Mouse (Mus musculus) skeletal muscle tissue, adult 2 months (tissue): ENCODE data around the gene Fancf.
A peak's percentile ranks its signal among the peaks of the same experiment; 100 is the strongest.

ENCODE experiments used
- DNase-seq: peaks from one replicate; pipeline ENCODE4 v3.0.0-alpha.2; 2012; ENCODE audit warnings: low read depth, low spot score

Fancf gene

DNA sequence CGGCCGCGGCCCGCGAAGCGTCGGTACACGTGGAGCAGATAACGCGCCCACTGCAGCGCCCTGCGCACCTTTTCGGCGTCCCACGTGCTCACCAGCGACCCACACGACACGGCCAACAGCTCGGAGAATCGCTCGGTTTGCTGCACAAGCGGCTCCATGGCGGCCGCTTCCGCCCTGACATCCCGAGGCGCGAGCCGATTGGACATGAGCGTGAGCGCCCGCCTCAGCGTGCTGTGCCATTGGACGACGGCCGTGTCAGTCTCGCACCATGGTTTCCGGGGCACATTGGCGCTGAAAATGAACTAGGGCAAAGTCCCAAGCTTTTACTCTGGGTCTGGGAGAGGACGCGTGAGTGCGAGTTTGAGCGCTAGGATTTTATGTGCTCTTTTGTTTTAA lies at the start of gene Fancf:
Gene Fancf, minus strand, starts transcription at position 171 of the 396 bp plus-strand sequence.
- DNase-seq = peak; percentile 92

- no peak for DNase-seq
Observed at GRCm38 (mm10) chr7:51899066-51899465, 37.0 kb upstream of the Fancf start.

DNA sequence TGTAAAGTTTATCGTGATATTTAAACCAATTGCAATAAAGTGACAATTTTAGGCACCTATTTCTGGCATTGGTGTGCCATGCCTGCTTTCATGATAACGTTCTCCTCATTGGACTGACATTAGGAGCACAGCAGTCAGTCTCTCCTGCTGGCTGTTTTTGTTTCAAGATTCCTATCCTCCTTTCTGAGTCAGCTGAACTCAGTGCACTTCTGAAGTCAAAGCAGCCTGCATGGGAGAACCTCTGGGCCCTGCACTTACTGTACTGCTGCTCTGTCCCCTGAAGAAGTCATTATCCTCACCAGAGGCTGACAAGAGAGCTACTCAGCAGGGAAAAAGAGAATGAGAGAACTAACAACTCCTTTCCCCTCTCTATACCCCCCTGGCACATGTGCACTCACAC lies 32.9 kb upstream of the Fancf start:
- DNase-seq = no peak

GRCm38 (mm10) chr7:51894133-51894801 lies 32.2 kb upstream of the Fancf start:
- DNase-seq = no peak

- DNase-seq = no peak
Observed at GRCm38 (mm10) chr7:51893008-51893407, 30.9 kb upstream of the Fancf start.

DNA sequence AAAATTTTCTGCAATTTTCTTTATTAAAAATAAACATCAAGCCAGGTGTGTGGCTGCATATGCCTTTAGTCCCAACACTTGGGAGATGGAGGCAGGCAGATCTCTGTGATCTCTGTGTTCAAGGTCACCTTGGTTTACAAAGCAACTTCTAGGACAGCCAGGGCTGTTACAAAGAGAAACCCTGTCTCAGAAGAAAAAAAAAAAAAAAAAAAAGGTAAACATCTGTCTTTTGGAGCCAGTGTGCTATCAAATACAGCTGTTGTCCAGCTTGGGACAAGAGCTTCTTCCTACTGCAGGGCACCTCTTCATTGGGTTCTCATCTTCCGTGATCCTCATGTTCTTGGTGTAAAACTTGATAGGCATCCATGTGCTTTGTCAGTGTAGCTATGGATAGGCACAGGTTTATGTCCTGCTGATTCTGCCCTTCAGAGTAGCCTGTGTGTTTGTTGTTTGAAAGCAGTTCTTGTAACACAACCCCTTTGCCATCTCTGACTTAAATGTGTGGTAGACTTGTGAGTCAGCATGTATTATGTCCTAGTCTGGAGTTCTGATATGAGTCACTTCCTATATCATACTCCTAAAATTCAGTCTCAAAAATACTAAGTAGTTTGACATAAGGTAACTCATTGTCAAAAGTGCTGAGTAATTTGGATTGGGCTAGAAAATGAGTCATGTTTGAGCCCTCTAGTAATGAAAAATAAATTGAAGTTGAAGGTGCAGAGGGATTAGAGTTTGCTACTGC lies 30.3 kb upstream of the Fancf start:
- DNase-seq = no peak

GRCm38 (mm10) chr7:51889601-51890000 lies 27.5 kb upstream of the Fancf start:
- DNase-seq = peak; percentile 4

DNA sequence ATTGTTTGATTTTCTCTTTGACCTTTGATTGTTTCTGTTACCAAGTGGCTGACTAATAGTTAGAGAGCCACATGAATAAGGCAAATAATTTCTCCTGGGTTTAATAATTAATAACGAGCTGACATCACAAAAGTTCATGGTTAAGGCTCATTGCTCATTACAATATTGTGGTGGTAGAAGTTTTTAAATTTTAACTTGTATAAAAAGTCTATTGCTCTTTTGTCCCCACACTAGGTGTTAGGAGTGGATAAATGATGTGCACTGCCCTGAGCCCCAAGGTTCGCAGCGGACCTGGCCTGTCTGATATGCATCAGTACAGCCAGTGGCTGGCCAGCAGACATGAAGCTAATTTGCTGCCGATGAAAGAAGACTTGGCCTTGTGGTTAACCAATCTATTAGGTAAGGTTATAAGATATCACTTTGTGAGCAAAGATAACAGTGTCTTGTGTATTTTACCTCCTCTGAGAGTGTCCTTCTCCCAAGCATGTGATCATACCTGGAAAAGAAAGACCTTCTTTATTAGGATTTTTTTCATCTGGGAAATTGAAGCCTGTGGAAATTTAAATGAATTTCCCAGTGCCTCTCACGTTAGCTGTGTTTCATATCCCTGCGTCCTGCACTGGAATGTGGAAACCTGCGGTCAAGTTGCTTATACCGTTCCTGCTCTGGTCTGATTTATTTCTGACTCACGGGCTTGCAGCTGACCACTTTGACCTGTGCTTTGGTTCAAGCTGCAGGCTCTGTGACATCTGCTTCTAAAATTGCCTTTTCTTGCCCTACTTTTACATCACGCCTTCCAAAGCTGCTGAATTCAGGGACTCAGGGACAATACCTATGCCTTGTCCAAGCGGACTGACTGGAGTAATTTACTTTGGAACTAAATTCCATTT lies 25.9 kb upstream of the Fancf start:
- no peak for DNase-seq

DNA sequence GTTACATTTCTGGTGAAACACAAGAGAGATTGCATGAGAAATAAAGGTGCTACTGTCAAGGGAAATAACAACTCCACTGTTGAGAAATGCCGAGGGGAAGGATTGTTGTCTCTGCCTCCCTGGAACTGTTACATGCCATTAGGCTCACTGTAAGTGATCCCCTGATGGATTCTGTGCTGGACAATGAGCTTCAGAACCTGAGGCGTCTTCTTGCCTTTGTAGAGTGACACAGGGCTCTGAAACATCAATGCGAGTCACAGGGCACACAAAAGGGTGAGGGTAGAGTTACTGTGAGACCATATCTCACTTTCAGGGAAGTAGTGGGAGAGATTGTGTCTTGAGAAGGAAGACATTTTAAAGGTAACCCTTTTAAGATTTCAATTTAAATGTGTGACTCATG lies 23.3 kb upstream of the Fancf start:
- DNase-seq = no peak

- DNase-seq = no peak
Observed at GRCm38 (mm10) chr7:51880121-51880520, 18.1 kb upstream of the Fancf start.

DNA sequence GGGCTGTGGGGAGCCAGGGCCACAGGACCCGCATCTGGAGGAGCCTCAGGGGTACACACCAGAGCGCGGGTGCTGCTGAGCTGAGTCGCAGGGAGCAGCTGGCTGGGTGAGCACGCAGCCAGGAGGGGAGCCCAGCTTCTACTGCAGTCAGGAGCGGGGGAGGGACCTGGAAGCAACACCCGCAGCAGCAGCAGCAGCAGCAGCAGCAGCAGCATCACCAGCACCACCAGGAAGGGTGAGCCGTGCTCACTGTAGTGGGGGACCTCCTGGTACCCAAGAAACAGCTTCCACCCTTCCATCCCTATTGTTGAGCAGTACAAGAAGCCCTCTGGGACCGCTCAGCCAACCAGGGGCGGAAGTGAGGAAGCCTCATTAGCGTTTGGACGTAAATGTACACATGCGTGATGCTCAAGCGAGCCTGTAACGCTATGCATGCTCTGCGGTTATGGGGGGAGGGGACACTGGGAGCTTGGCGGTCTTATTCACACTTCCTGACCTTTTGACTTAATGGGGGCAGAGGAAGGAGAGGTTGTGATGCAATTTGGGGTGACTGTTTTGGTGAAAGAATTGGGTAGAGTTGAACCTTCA lies 17.2 kb upstream of the Fancf start:
- DNase-seq = no peak

GRCm38 (mm10) chr7:51878730-51879129 lies 16.7 kb upstream of the Fancf start:
- DNase-seq = no peak

DNA sequence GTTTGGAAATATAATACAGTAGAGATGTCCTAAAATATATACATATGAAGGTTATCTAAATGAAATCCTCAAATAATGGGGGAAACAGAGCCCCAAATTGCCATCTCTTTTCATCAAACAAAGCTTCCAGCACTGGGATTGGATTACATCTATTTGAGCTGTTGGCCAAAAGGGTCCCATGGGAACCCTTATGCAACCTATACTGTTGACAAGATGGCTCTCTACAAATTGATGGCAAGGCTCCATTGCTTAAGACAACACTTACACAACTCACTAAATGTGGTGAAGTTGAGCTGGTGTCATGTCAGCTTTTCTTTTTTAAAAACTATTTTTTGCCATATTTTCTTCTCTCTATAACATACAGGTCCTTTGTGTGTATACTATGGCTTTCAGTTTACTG lies 14.2 kb upstream of the Fancf start:
- no peak for DNase-seq

DNA sequence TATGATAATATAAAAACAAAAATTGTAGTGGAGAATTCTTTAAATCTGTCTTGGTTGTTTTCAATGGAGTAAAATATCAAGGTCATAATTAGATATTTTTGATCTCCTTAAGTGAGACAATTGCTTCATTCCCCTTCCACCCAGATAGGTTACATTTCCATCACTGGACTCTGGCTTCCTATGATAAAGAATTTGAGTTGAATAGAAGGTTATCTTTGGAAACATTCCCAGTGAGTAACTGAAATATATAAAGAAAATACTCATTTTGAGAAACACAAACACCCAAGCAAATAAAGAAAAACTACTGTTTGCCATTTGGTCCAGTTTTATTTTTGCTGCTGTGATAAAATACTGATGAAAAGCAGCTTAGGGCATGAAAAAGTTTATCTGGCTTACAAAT lies 10.5 kb upstream of the Fancf start:
- DNase-seq = no peak

GRCm38 (mm10) chr7:51872041-51872440 lies 10.0 kb upstream of the Fancf start:
- DNase-seq = no peak

GRCm38 (mm10) chr7:51867983-51868382 lies 5.9 kb upstream of the Fancf start:
- DNase-seq = no peak

GRCm38 (mm10) chr7:51865336-51865735 lies 3.3 kb upstream of the Fancf start:
- DNase-seq = no peak

DNA sequence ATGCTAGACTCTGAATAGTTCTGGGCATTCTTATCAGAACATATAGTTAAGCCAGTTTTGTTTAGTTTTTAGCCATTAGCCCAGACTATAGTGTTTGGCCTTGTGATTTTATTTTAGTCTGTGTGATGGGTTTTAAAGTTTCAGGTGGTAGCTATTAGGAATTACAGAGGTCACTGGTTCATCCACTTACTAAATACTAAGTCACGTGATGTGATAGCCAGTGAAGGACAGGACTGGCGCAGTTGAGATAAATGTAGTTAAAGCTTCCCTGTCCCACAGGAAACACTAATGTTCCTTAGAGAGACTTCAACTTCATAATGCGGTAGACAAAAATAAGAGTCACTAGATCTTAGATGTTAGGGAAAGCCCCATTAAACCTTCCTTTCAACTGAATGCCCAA lies 775 bp upstream of the Fancf start:
- no peak for DNase-seq

- DNase-seq = peak; percentile 74
Observed at GRCm38 (mm10) chr7:51861250-51862096, 594 bp downstream of the Fancf start, which contains the start of gene Gas2. Gas2 (plus strand) TSS chr7:51862015.

DNA sequence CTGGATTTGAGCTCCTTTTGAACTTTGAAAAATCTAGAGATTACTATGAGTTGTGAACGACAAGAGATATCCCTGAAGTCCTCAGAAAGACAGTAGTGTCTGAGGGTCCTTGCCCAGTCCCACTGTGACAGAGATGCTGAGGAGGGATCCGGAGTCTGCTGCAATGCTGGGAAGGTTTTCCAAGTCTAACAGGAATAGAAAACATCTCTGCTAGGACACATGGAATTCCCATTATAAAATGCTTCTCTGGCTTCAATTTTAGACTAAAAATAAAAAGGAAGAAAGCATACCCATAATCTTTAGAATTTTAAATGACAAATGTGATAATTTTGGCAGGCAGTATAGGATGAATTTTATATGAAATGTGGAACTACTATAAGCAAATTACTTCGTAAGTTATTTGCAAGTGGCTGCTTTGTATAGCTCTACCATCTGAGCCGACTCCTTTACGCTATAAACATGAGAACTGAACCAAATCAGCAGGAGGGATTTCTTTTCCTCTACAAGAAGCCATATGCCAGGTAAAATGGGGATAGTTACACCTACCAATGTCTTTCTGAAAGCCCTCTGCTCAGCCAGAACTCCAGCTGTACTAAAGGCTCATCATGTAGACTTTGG lies 10.1 kb downstream of the Fancf start:
- DNase-seq = no peak
